Mouse (Mus musculus) adrenal gland, postnatal 4 days (tissue): ENCODE measurements around the gene Guca2b. TPM values are rescaled to one million over a fixed set of nuclear protein-coding genes. Genes with fewer than 3 reads are reported as not detected.
"Not testable (repeated sequence)": the region's sequence is repeated elsewhere in the genome, so short reads cannot be mapped to it uniquely, and the experiment has no call there.

Source experiments
- DNase-seq, 2 experiments: peaks; one replicate each; pipeline ENCODE4 v3.0.0; 2021 to 2022; ENCODE audit warnings: low spot score in 2 of 2, mixed read lengths in 2 of 2
- total RNA-seq, 2 experiments: library from RNA; stranded (reverse); gene quantifications; 2 replicates each; pipeline ENCODE4 v1.2.3; 2021

Guca2b gene
- total RNA-seq, 2 experiments from 2014 or later = 0.53 TPM; not detected in 1

GRCm38 (mm10) chr4:119658246-119658645 lies 508 bp downstream of the Guca2b start:
- DNase-seq = no peak

- DNase-seq = no peak
Observed at GRCm38 (mm10) chr4:119657011-119657410, 1.7 kb downstream of the Guca2b start.

DNA sequence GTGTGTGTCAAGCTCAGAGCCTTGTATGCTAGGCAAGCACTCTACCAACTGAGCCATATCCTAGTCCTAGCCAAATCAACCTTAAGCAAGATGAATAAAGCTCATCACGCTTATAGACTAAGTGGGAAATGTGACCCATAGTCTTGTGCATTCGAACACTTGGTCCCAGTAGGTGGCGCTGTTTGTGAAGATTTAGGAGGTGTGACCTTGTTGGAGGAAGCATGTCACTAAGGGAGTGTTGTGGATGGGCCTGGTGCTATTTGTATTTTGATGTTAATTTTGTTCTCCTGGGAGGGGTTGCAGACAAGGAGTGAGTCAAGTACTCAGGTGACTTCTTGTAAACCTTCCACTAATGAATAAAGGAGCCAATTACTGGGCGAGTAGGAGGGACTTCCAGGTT lies 16.1 kb downstream of the Guca2b start:
- DNase-seq = no peak

DNA sequence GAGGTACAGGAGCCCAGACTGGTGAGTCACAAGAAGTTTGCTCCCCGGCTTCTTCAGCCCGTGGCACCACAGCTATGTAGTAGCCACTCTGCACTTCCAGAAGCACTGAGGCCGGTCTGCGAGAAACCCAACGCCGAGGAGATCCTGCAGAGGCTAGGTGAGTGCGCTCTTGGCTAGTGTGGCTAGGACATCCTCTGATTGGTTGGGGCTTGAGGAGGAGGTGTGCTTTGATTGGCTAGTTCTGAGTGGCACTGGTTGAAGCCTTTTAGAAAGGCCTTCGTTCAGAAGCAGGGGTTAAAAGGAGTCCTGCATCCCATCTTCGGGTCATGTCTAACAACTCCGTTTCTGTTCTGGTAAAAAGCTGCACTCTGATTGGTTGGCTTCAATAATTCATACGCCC lies 20.1 kb downstream of the Guca2b start:
- no peak for DNase-seq

- no peak for DNase-seq
Observed at GRCm38 (mm10) chr4:119637946-119638345, 20.8 kb downstream of the Guca2b start.

DNA sequence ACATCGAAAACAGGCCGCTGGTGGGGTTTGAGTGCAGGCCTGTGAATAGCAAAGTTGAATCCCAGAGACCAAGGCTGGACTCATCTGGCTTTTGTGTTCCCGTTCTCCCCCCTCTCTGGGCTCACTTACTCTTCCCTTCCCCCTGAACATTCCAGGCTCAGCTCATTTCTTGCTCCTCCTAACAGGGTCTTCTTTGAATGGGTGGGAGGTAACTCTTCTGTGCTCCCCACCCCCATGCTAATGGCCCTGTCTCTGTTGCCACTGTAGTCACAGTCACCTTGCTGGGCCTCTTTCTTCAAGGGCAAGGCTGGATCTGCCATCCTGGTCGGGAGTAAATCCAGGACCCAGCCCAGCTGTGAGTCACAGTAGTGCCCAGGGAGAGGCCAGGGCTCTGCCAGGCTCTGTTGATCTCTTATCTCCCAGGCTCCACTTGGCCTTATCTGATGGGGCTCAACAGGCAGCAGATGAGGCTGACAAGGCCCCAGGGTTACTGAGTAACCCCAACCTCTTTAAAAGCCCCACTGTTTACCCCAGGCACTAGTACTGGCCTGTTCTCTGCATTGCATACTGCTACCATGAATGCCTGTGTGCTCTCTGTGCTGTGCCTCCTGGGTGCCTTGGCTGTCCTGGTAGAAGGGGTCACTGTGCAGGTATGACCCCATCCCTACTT lies 21.4 kb downstream of the Guca2b start, which contains the start of gene Guca2a:
Gene Guca2a (plus strand): TSS at position 529 of the 670 bp plus-strand sequence.
- no peak for DNase-seq

DNA sequence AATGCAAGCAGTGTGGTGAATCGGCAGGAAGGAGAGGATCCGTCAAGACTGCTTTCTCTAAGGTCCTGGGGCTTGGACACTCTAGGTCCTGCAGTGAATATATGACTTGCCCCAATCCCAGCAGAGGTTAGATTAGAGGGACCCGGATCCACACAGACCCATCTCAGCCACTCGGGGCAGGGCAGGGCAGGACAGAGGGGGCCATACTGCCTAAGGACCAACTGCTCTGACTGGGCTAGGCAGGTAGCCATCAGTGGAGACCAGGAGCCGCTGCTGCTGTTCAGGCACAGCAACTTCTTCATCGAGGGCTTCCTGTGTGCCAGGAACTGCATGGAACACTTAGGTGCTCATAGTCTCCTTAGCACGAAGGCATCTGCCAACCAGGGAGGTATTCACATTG lies 22.0 kb downstream of the Guca2b start:
- DNase-seq = no peak

- DNase-seq = no peak
Observed at GRCm38 (mm10) chr4:119635686-119636085, 23.1 kb downstream of the Guca2b start.

GRCm38 (mm10) chr4:119634908-119635660 lies 23.7 kb downstream of the Guca2b start:
- no peak for DNase-seq

DNA sequence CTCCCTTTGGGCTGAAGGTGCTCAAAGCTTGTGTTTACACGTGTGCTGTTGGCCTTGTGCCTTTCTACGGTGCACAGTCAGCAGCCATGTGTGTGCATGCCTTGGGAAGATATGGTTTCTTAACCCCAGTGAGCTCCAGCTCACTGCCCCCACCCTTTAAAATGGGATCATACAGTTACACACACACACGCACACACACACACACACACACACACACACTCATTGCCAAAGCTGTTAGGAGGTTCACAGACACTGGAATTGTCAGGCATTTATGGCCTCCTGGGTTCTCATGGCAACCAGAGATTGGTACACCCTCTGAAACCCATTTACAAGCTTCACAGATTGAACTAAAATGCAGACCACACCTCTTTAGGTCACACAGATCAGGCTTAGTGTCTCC lies 24.8 kb downstream of the Guca2b start:
- DNase-seq = no peak

DNA sequence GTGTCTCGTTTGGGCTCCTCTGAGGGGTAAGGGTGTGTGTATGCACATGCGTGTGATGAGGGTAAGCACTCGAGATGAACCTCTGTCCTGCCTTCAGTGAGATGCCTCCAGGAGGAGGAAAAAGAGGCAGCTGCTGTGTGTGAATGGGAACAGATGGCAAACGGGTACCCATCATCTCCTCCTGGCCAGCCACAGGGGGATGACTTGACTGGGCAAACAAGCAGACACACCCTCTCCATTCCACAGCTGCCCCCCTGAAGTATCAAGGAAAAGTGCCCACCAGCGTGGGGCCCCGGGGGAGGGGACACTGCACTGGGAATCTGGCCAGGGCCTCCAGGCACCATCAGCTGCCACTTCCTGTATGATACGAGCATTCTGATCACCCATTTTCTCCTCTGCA lies 25.4 kb downstream of the Guca2b start:
- DNase-seq = no peak

DNA sequence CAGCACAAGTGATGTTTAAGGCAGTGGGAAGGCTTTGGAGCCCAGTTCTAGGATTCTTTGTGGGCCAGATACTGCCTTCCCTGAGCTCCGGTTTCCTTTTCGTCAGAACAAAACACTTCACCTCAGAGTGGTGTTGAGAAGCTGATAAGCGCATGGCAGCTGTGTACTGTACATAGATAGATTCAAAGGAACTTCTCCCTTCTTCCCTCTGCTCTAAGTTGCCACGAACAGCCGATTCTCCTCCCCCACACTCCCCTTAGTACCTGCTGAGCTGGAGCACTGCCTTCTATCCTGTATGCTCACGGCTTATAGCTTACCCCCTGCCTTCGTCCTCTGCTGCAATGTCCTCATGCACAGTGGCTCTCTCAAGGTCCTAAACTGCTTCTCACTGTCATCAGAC lies 26.0 kb downstream of the Guca2b start:
- DNase-seq = no peak

GRCm38 (mm10) chr4:119631115-119631919 lies 27.4 kb downstream of the Guca2b start:
- DNase-seq = no peak

DNA sequence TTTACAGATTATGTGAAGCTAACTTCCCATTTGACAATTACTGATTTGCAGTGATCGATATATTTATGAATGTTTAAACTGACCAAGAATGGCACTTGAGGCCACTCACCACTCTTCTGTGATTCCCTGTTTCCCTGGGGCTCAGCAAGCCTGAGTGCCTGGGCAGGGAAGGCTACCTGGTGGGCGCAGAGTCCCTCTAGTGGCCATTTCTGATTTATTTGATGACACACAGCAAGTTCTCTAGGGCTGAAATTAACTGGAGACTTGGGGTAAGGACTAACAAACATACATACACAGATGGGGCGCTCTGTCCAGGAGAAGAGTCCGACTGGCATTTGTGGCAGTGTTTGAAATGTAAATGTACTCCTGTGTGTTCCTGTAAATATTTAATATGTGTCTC lies 30.4 kb downstream of the Guca2b start:
- not testable (repeated sequence) for DNase-seq

- DNase-seq = no peak
Observed at GRCm38 (mm10) chr4:119627317-119627716, 31.4 kb downstream of the Guca2b start.

DNA sequence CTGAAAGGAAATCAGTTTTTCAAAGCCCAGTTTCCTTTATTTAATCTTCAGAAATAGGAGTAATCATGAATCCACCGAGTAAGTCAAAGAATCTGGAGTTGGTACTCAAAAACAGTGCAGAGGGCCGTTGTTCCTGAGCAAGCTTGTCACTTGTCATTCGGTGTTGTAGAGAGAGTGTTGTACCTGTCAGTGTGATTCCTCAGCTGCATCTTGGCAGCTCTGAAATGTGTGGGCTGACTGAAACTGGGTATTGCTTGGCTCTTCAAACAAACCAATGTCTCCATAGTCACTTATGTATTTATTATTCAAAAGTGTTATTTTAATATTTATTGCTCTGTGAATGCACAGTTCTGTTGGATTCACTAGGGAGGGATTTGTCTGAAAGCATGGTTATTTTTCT lies 31.9 kb downstream of the Guca2b start:
- DNase-seq = no peak

GRCm38 (mm10) chr4:119626081-119626645 lies 32.6 kb downstream of the Guca2b start:
- DNase-seq = no peak

DNA sequence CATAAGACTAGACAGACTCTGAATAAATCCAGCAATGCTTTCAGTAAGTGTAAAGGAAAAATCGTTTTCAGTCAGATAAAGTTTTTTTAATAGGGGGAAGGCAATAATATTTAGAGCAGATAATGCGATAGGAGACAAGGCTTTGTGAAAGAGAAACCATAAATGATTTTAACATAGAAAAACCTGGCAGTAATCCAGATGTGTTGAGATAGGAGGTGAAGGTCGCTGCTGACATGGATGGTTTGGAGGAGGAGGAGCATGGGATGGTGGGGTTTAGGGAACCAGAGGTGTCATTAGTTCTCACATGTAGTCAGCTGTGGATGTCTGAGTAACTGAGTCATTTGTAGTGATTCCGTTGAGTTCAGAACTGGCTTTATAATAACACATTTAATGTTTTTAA lies 44.0 kb downstream of the Guca2b start:
- no peak for DNase-seq

DNA sequence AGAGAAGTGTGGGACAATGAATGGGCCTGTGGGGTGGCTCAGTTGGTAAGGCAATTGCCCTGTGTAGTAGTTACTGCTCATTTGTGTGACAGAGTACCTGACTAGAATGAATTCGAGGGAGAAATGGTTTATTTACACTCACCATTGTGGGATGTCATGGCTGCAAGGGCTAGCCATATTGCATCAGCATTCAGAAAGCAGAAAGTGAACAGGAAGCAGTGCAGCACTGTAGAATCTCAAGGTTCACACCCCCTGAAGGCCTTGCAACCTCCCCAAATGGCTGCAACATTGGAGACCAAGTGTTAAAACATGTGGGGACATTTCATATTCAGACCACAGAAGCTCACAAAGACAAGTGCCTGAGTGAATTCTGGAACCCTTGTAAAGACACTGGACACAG lies 44.7 kb downstream of the Guca2b start:
- no peak for DNase-seq

DNA sequence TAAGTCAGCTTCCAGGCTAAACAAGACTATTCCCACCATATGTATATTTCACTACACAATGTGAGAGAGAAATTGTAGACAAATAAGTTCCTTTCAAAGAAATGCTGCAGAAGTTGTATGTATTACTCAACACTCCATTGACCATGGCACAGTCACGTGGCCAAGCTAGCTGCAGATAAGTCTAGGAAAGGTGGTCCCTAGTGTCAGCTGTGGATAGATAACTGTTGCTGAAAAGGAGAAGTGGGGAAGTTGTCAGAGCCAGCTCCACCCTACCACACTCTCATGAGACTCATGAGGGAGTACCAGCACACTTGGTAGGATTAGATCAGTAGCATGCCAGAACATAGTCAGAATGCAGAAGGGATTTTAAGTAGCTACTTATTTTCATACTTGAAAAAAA lies 49.3 kb downstream of the Guca2b start:
- no peak for DNase-seq
